Mouse (Mus musculus) adrenal gland, postnatal 36 days (tissue): ENCODE measurements around the gene Ube2q1. TPM values are rescaled to one million over a fixed set of nuclear protein-coding genes. Genes with fewer than 3 reads are reported as not detected.

Source experiments
- DNase-seq, 2 experiments: peaks; one replicate each; pipeline ENCODE4 v3.0.0; 2021; ENCODE audit warnings: mixed read lengths in 1 of 2
- total RNA-seq, 2 experiments: library from RNA; stranded (reverse); gene quantifications; 2 replicates each; pipeline ENCODE4 v1.2.3; 2021

The Ube2q1 gene
- total RNA-seq, 2 experiments from 2014 or later: 63.9 to 64.4 TPM

GRCm38 (mm10) chr3:89821096-89821513 is 47.7 kb downstream of the Ube2q1 start:
- DNase-seq: no peak

GRCm38 (mm10) chr3:89821548-89822480 is 48.4 kb downstream of the Ube2q1 start:
- no peak for DNase-seq

DNA sequence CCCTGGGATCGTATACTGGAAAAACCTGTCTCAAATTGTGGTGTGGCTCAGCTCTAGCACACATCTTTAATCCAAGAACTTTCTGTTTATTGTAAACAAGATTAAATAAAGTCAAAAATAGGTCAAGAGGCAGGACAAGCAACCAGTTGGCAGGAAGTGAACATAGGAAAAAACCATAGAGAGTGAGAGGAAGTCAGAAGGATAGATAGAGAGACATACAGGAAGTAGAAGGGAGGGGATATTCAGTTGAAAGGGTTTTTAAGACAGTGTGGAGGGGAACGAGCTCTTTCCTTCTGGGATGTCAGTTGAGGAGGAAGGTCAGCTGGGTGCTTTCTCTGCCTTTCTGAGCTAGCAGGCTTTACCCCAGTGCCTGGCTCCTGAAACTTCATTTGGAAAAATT is 50.2 kb downstream of the Ube2q1 start:
- no peak for DNase-seq

- DNase-seq: no peak
These were observed 52.9 kb downstream of the Ube2q1 start for GRCm38 (mm10) chr3:89826295-89826694.

DNA sequence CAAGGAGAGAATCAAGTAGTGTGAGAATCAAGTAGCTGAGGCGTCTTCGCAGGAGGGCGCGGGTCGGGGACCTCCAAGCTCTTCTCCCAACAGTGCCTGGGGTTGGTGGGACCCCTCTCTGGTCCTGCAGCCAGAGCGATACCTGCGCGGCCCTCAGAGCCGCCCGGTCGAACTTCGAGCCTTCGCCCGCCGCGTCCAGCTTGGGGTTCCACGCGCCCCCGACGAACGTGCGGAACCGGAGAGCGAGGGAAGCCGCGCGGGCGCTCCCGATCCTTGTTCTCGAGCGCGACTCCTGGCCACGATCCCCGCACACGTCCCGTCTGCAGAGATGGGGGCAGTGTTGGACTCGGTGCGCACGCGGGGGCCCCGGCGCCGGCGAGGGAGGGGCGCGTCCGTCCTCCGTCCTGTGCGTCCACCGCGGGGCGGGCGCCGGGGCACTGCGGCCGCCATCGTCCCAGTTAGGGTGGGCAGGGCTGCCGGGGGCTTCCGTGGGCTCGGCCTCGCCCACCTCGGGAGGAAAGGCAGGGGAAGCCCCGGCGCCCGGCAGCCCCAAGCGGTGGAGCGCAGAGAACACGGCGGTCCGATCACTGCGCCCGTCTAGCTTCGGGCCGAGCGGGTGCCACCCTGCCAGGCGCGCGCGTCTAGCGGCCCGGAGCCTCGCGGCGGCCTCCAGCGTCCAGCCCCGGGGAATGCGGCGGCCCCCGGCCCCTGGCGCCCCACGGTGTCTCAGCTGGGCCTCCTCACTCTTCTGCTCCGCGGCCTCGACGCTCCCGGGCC is 57.6 kb downstream of the Ube2q1 start, which contains the start of gene She:
TSS of gene She (plus strand) at position 556 of the 777 bp plus-strand sequence.
- DNase-seq: peak; percentile 41 to 64

Other genes with a start within 250 kb of the Ube2q1 start
- 10 to 100 TPM; 34.2 to 36.7 TPM for gene Adar, start 58.6 kb upstream of the Ube2q1 start, total RNA-seq
- gene Chrnb2, start 9.0 kb upstream of the Ube2q1 start, total RNA-seq: 1 to 10 TPM; 3.3 to 3.4 TPM
- 1 to 10 TPM; 7.8 to 8.5 TPM for gene She, start 57.8 kb downstream of the Ube2q1 start, total RNA-seq
- 10 to 100 TPM in 1 of 2 experiments, 1 to 10 TPM in 1; 7.4 to 12.9 TPM for gene Il6ra, start 139.6 kb downstream of the Ube2q1 start, total RNA-seq
- 10 to 100 TPM; 31.3 to 49.4 TPM for gene Atp8b2, start 189.9 kb downstream of the Ube2q1 start, total RNA-seq
- gene Hax1, start 225.2 kb downstream of the Ube2q1 start, total RNA-seq: 100 to 1,000 TPM; 159 to 161 TPM